11 mouse cellular contexts compared by ENCODE assay signal in genomic region chr7:121936861-121937630, GRCm38 (mm10). TPM values are rescaled to one million over a fixed set of nuclear protein-coding genes. Genes with fewer than 3 reads are reported as not detected.
A peak's percentile ranks its signal among the peaks of the same experiment; 100 is the strongest.
DNase-seq lines count a peak whose midpoint lies in the region; ATAC-seq and TF ChIP-seq lines count a peak whose summit lies in the region.
"Had no signal": no experiment of that assay in that cellular context is flagged by ENCODE, and none has a peak within 500 bp of the region (broad histone marks: within the 10 kb centered on the region; RNA-seq: fewer than 3 reads in every experiment).

No protein-coding gene starts in this region.

- H3K27ac ChIP-seq in heart, embryonic 10.5 days, result 0 out of 2 replicates have a peak overlapping the region, but pooled peaks have one; percentile 36
- H3K27ac ChIP-seq in heart, adult 2 months, result no peak overlapping the region
- no peak overlapping the region; the same call in 1 of the 2 replicates for H3K27ac ChIP-seq in lung, postnatal 0 days (ENCODE audit: low read length)
- H3K27ac ChIP-seq: liver, embryonic 15.5 days; midbrain, embryonic 12.5 days had no signal

- TF ChIP-seq POLR2A in heart, adult 2 months (IDR thresholded peaks at IDR 0.05; ENCODE audit: insufficient read depth, low read depth, low read length), result no peak

- TF ChIP-seq CTCF in heart, adult 2 months (IDR thresholded peaks at IDR 0.05), result no peak
- no peak for TF ChIP-seq CTCF in lung, postnatal 0 days (IDR thresholded peaks at IDR 0.05)

- no peak overlapping the region for H3K9ac ChIP-seq in heart, adult 2 months (ENCODE audit: low read depth, low read length)
- no peak overlapping the region for H3K9ac ChIP-seq in lung, postnatal 0 days (replicated peaks; ENCODE audit: low read depth)
- H3K9ac ChIP-seq: liver, embryonic 15.5 days; midbrain, embryonic 12.5 days had no signal

- no peak for DNase-seq in heart, embryonic 10.5 days (ENCODE audit: low spot score)
- DNase-seq in heart, adult 2 months, result no peak
- DNase-seq in left cerebral cortex, adult 18-20 months (ENCODE audit: low spot score in 2 of 2), result peak; percentile 17 to 23
- DNase-seq in left cerebral cortex, adult 9 months (ENCODE audit: low spot score in 2 of 2), result no peak
- peak; percentile 94 for DNase-seq in brain, adult 2 months (ENCODE audit: low read depth, low spot score)
- peak; percentile 87 to 90 for DNase-seq in cerebellum, postnatal 36 days
- DNase-seq in lung, postnatal 0 days (ENCODE audit: low spot score), result no peak
- DNase-seq: thymus, adult 18-20 months had no signal

- peaks cover 13% of the 10 kb centered on the region; the same call in 1 of the 2 replicates for H3K36me3 ChIP-seq in heart, embryonic 10.5 days
- H3K36me3 ChIP-seq in heart, adult 2 months (ENCODE audit: control insufficient read depth, insufficient read depth, low read length), result no peaks in the 10 kb centered on the region
- H3K36me3 ChIP-seq in lung, postnatal 0 days (ENCODE audit: insufficient read depth, low read length), result no peaks in the 10 kb centered on the region

- no peak for ATAC-seq in monocyte, adult 5-6 weeks (replicated peaks; ENCODE audit: insufficient number of reproducible peaks, low FRiP score, low TSS enrichment, poor library complexity, severe bottlenecking)
- no peak for ATAC-seq in lung, postnatal 0 days

- WGBS in heart, embryonic 10.5 days, result 44% methylated on average over 14 of the region's 14 CpGs
- 63% methylated on average over 14 of the region's 14 CpGs for WGBS in heart, adult 2 months
- 55% methylated on average over 14 of the region's 14 CpGs for WGBS in lung, postnatal 0 days

- no peaks in the 10 kb centered on the region for H3K9me3 ChIP-seq in heart, embryonic 10.5 days
- no peaks in the 10 kb centered on the region for H3K9me3 ChIP-seq in lung, postnatal 0 days (ENCODE audit: low read length)
- H3K9me3 ChIP-seq: liver, embryonic 15.5 days; midbrain, embryonic 12.5 days had no signal

- H3K4me3 ChIP-seq in heart, embryonic 10.5 days, result no peak overlapping the region
- no peak overlapping the region for H3K4me3 ChIP-seq in heart, adult 2 months
- H3K4me3 ChIP-seq in lung, postnatal 0 days (ENCODE audit: low read depth, low read length), result no peak overlapping the region
- H3K4me3 ChIP-seq: liver, embryonic 15.5 days; midbrain, embryonic 12.5 days had no signal

- no peaks in the 10 kb centered on the region for H3K79me2 ChIP-seq in heart, adult 2 months (replicated peaks; ENCODE audit: control insufficient read depth, insufficient read depth, low read length)

- H3K27me3 ChIP-seq in heart, embryonic 10.5 days (ENCODE audit: insufficient read depth, poor library complexity, severe bottlenecking), result no peaks in the 10 kb centered on the region
- no peaks in the 10 kb centered on the region for H3K27me3 ChIP-seq in heart, adult 2 months (ENCODE audit: control insufficient read depth, insufficient read depth, low read length)
- H3K27me3 ChIP-seq in lung, postnatal 0 days (replicated peaks; ENCODE audit: insufficient read depth, low read length), result no peaks in the 10 kb centered on the region
- H3K27me3 ChIP-seq: liver, embryonic 15.5 days; midbrain, embryonic 12.5 days had no signal

- no peak for TF ChIP-seq EP300 in heart, adult 2 months (IDR thresholded peaks at IDR 0.05; ENCODE audit: insufficient read depth, low read depth, low read length)
- TF ChIP-seq EP300 in lung, postnatal 0 days (IDR thresholded peaks at IDR 0.05), result no peak

- intact Hi-C loops in heart, adult 2 months (cut with DNase I), result no loop called here

- peaks cover 71% of the 10 kb centered on the region for H3K4me1 ChIP-seq in heart, embryonic 10.5 days
- H3K4me1 ChIP-seq in heart, adult 2 months (ENCODE audit: control insufficient read depth, insufficient read depth, low read length), result no peaks in the 10 kb centered on the region
- no peaks in the 10 kb centered on the region for H3K4me1 ChIP-seq in lung, postnatal 0 days (ENCODE audit: insufficient read depth, low read depth, low read length)

- no peak overlapping the region for H3K4me2 ChIP-seq in lung, postnatal 0 days (replicated peaks; ENCODE audit: low read depth, low read length)
- H3K4me2 ChIP-seq: liver, embryonic 15.5 days; midbrain, embryonic 12.5 days had no signal

RNA-seq across cellular contexts. Expression of gene Cog7, which starts 44.5 kb away (rescaled TPM):
- 20.0 and 22.4 TPM in 2 replicates for polyA plus RNA-seq in heart, embryonic 10.5 days (2016; fragmentation: Nextera tagmentation; extraction: Ambion mirVana)
- total RNA-seq in heart, adult 2 months (2021), result 10 to 100 TPM; 17.0 to 19.5 TPM
- polyA plus RNA-seq in heart, adult 2 months (2012; rRNA removed), result 16.7 and 20.0 TPM in 2 replicates
- total RNA-seq in left cerebral cortex, adult 18-20 months (2021), result 10 to 100 TPM; 44.3 to 46.2 TPM
- total RNA-seq in monocyte, adult 5-6 weeks (2017), result 10.6 to 15.1 TPM (median 14.6 TPM) in 3 replicates
- 13.4 and 18.3 TPM in 2 replicates for polyA plus RNA-seq in lung, postnatal 0 days (2015; fragmentation: Nextera tagmentation; extraction: Ambion mirVana)

Comparison
In these comparisons a context has a peak if more than half of its experiments do, and no peak if none do; other contexts are left out.
1. DNase-seq: peak in left cerebral cortex, adult 18-20 months (2 of 2), brain, adult 2 months (single experiment) and cerebellum, postnatal 36 days (2 of 2); none in heart, embryonic 10.5 days (single experiment), heart, adult 2 months (0 of 2), left cerebral cortex, adult 9 months (0 of 2) and lung, postnatal 0 days (single experiment).